Mouse (Mus musculus) myocyte (in vitro differentiated cells): ENCODE measurements around the gene Mob2.

ENCODE experiments used
- MAX ChIP-seq: IDR thresholded peaks from one replicate; pipeline ENCODE4 v1.6.1; 2011; ENCODE audit warnings: low read depth, mild to moderate bottlenecking, control low read depth
- MYOD1 ChIP-seq, 3 experiments: IDR thresholded peaks; one replicate each; pipeline ENCODE4 v1.6.1; 2011; ENCODE audit warnings: control low read depth in 2 of 3, low read depth in 2 of 3, mild to moderate bottlenecking in 2 of 3, moderate library complexity in 1 of 3; ENCODE audit not compliant: insufficient read length in 2 of 3, control insufficient read depth in 1 of 3
- POLR2A ChIP-seq: IDR thresholded peaks from one replicate; pipeline ENCODE4 v1.6.1; 2011; ENCODE audit warnings: low read depth, mild to moderate bottlenecking, control low read depth, moderate library complexity; ENCODE audit not compliant: insufficient read length

DNA sequence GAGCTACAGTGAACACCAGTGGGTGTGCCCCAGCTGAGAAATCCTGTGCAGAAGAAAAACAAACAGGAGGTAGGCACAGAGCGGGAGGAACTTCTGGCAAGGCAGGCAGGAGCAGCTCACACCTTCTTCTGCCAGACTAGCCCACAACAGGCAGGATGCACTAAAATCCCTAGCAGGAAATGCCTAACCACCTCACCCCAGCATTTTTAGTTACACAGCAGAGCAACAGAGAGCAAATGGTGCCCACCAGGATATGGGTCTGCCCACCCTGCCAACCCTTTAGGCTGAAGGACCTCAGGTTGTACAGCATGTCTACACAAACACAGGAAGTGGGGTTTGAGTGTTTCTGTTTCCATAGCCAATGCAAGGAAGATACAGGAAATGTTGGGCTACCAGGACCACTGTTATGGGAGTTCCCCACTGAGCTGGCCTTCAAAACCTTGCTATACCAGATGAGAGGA lies 4.2 kb downstream of the Mob2 start:
- TF ChIP-seq MAX (no peak), POLR2A (no peak), MYOD1 (IDR thresholded peaks at IDR 0.05; ENCODE audit: control insufficient read depth in 1 of 3, insufficient read length in 2 of 3, low read depth in 2 of 3) (no peak)
